Mouse (Mus musculus): ENCODE data around the gene Atp6ap2.

GRCm38 (mm10) chrX:12583261-12583660, 4.3 kb upstream of the Atp6ap2 start:
- TF ChIP-seq MAFK (IDR thresholded peaks at IDR 0.05; ENCODE audit: insufficient read depth, low read depth, low read length) (no peak), ZC3H11A (IDR thresholded peaks at IDR 0.05; ENCODE audit: borderline replicate concordance, low read depth, low read length) (no peak), CHD2 (IDR thresholded peaks at IDR 0.05; ENCODE audit: low read depth, low read length) (no peak), ZNF384 (IDR thresholded peaks at IDR 0.05; ENCODE audit: low read depth, low read length) (no peak)

Measured in ES-E14 (cell line).